Mouse (Mus musculus) embryo, embryonic 11.5 days (tissue): Measurements from ENCODE around the gene Hexim2.

Experiments used
- DNase-seq: peaks from one replicate; pipeline ENCODE4 v3.0.0-alpha.2; 2012; ENCODE audit warnings: low read depth, low spot score

Hexim2 gene

GRCm38 (mm10) chr11:103173041-103173770, 41.0 kb downstream of the Hexim2 start:
- no peak for DNase-seq

GRCm38 (mm10) chr11:103173771-103174344, 41.6 kb downstream of the Hexim2 start:
- DNase-seq: no peak

- DNase-seq: no peak
Observed at GRCm38 (mm10) chr11:103174411-103174832, 42.2 kb downstream of the Hexim2 start.

GRCm38 (mm10) chr11:103174891-103175391, 42.7 kb downstream of the Hexim2 start:
- DNase-seq: no peak

- no peak for DNase-seq
Observed at GRCm38 (mm10) chr11:103175688-103176442, 43.6 kb downstream of the Hexim2 start.

- no peak for DNase-seq
Observed at GRCm38 (mm10) chr11:103176510-103176909, 44.3 kb downstream of the Hexim2 start.

- no peak for DNase-seq
Observed at GRCm38 (mm10) chr11:103177216-103177615, 45.0 kb downstream of the Hexim2 start.

- no peak for DNase-seq
Observed at GRCm38 (mm10) chr11:103177815-103178485, 45.7 kb downstream of the Hexim2 start.

- no peak for DNase-seq
Observed at GRCm38 (mm10) chr11:103178748-103179147, 46.5 kb downstream of the Hexim2 start.

DNA sequence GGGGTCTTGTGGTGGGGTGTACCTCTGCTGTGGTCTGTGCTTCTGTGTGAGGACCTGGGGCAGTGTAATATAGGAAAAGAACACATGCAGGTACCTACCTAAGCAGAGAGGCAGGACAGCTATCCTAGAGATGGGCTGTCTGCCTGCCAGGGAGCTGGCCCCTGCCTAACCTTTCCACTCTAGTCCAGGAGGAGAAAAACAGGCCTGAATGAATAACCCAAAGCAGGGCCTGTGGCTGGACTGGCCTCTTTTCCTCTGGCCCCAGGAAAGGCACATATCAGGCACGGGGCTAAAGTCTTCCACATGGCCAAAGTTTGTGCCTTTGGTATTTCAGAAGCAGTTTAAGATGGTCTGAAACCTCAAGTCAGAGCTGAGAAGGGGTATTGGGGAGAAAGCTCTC, 48.2 kb downstream of the Hexim2 start:
- no peak for DNase-seq

GRCm38 (mm10) chr11:103181349-103181748, 49.1 kb downstream of the Hexim2 start:
- no peak for DNase-seq

GRCm38 (mm10) chr11:103181911-103182310, 49.7 kb downstream of the Hexim2 start:
- DNase-seq: no peak

DNA sequence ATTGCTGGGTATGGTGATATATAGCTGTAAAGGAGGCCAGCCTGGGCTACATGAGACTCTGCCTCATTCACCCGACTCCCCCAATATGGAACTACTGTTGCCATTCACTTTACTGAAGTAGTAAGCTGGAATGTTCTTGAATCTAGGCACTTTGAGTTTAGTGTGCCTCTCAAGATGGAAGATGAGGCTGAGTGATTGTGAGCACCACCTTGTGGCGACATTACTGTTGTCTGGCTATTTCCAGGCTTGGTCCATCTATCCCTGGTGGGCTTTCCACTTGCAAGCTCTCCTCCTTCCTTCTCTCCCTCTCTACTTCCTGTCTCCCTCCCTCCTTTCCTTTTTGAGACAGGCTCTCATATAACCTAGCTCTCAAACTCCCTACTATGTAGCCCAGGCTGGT, 52.7 kb downstream of the Hexim2 start:
- peak; percentile 23 for DNase-seq
